7 mouse cellular contexts compared by ENCODE assay signal in the genomic region with DNA sequence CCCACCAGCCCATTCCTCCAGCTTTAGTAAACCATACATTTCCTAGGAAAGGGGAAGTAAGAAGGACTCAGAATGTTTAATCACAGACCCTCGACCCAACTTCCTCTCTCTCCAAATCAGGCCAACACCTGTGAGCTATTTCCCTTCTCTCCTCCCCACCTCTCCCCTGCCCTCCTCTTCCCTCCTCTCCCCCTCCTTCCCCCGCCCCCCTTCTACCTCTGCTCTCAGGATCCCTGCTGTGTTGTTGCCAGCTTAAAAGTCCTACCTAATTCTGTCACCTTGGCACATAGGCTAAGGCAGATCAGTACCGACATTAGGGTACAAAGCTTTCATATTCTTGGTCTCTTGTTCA. TPM values are rescaled to one million over a fixed set of nuclear protein-coding genes. Genes with fewer than 3 reads are reported as not detected.
DNase-seq lines count a peak whose midpoint lies in the region; ATAC-seq lines count a peak whose summit lies in the region.

No protein-coding gene starts in this region.

- peak; percentile 6 for DNase-seq in retina, postnatal 1 day
- no peak for DNase-seq in retina, embryonic 14.5 days (ENCODE audit: low spot score)
- DNase-seq in thymus, postnatal 36 days: peak; percentile 23 to 44
- no peak for DNase-seq in cerebellum, postnatal 36 days
- no peak for DNase-seq in ovary, postnatal 14 days (ENCODE audit: low spot score)

- ATAC-seq in forebrain, embryonic 15.5 days (replicated peaks): no peak
- no peak for ATAC-seq in liver, embryonic 16.5 days (ENCODE audit: low read depth)

- no peaks in the 10 kb centered on the region for H3K36me3 ChIP-seq in forebrain, embryonic 15.5 days
- no peaks in the 10 kb centered on the region for H3K36me3 ChIP-seq in liver, embryonic 16.5 days (ENCODE audit: control insufficient read depth, insufficient read depth)

- H3K27me3 ChIP-seq in forebrain, embryonic 15.5 days: no peaks in the 10 kb centered on the region
- no peaks in the 10 kb centered on the region for H3K27me3 ChIP-seq in liver, embryonic 16.5 days (ENCODE audit: control insufficient read depth, insufficient read depth, low read depth, low read length)

- no peaks in the 10 kb centered on the region for H3K9me3 ChIP-seq in forebrain, embryonic 15.5 days
- H3K9me3 ChIP-seq in liver, embryonic 16.5 days (replicated peaks; ENCODE audit: control insufficient read depth, low read length): no peaks in the 10 kb centered on the region

- H3K4me3 ChIP-seq in forebrain, embryonic 15.5 days: peak overlapping the region; percentile 94
- peak overlapping the region; percentile 86; the same call in 1 of the 2 replicates for H3K4me3 ChIP-seq in liver, embryonic 16.5 days (ENCODE audit: low read depth, low read length)

- WGBS in forebrain, embryonic 15.5 days: 14% methylated on average over 3 of the region's 3 CpGs
- 13% methylated on average over 3 of the region's 3 CpGs for WGBS in liver, embryonic 16.5 days (ENCODE audit: insufficient replicate concordance)

- peak overlapping the region; percentile 65 for H3K4me2 ChIP-seq in forebrain, embryonic 15.5 days (replicated peaks)
- H3K4me2 ChIP-seq in liver, embryonic 16.5 days (ENCODE audit: low read depth, low read length): peak overlapping the region; percentile 100

- H3K27ac ChIP-seq in forebrain, embryonic 15.5 days (replicated peaks): no peak overlapping the region
- no peak overlapping the region for H3K27ac ChIP-seq in liver, embryonic 16.5 days (ENCODE audit: low read length)

- H3K9ac ChIP-seq in forebrain, embryonic 15.5 days (replicated peaks): no peak overlapping the region
- H3K9ac ChIP-seq in liver, embryonic 16.5 days (ENCODE audit: low read depth, low read length): no peak overlapping the region; the same call in 1 of the 2 replicates

- H3K4me1 ChIP-seq in forebrain, embryonic 15.5 days: peaks cover 27% of the 10 kb centered on the region
- H3K4me1 ChIP-seq in liver, embryonic 16.5 days (ENCODE audit: control insufficient read depth, low read depth, low read length): peaks cover 12% of the 10 kb centered on the region

RNA-seq across cellular contexts. Expression of gene Rnf24, which starts 0.8 kb away (rescaled TPM):
- 20.5 and 20.6 TPM in 2 replicates for polyA plus RNA-seq in forebrain, embryonic 15.5 days (2015; fragmentation: Nextera tagmentation; extraction: Ambion mirVana)
- polyA plus RNA-seq in liver, embryonic 16.5 days (2015; fragmentation: Nextera tagmentation; extraction: Ambion mirVana): 0.46 and 0.61 TPM in 2 replicates

Comparison
In these comparisons a context has a peak if more than half of its experiments do, and no peak if none do; other contexts are left out.
1. DNase-seq: peak in retina, postnatal 1 day (single experiment) and thymus, postnatal 36 days (2 of 2); none in retina, embryonic 14.5 days (single experiment), cerebellum, postnatal 36 days (0 of 2) and ovary, postnatal 14 days (single experiment).
2. RNA of gene Rnf24, which starts 0.8 kb away (polyA plus RNA-seq): 20.5 to 20.6 TPM in forebrain, embryonic 15.5 days; 0.46 to 0.61 TPM in liver, embryonic 16.5 days; every median in the first group is over 10 times any median in the second.